Mouse (Mus musculus): ENCODE data around the gene Ltbp4. TPM values are rescaled to one million over a fixed set of nuclear protein-coding genes. Genes with fewer than 3 reads are reported as not detected.

The Ltbp4 gene
- total RNA-seq, 1 experiment from 2014 or later, result 62.9 TPM

- no peak for DNase-seq
Observed at GRCm38 (mm10) chr7:27257852-27258204, 79.7 kb downstream of the Ltbp4 start.

DNA sequence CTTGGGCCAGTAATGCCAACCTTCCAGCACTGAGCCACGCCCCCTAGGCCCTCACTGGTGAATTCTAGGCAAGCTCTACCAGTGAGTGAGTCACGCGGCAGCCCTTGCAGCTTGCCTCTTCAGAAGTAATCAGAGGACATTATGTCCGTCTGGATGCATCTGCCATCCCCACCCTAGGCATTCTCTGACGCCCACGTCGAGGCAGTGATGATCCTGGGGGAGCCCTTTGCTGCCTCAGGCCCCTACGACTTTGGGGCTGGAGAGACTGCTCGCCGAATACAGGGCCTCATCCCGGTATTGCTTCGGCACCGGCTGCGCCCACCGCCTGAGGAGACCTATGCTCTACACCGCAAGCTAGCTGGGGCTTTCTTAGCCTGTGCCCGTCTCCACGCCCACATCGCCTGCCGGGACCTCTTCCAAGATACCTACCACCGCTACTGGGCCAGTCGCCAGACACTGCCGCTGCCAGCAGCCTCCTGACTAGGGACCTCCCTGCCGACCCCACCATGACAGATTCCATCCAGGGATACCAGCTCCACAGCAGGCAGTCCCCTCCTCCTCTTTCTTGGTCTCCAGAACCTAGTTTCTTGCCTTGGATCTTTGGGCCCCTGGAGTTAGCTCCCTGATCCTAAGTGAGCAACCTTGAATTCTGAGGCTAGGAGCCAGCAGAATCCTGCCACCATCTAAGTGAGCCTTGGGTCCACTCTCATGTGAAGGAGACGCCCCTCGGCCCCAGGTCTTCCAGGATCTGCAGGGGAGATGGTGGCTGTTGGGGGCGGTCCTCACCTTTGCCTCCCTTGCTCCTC, 80.2 kb downstream of the Ltbp4 start:
- peak; percentile 73 for DNase-seq

GRCm38 (mm10) chr7:27255721-27256120, 81.8 kb downstream of the Ltbp4 start:
- DNase-seq, result no peak

Other genes with a start within 250 kb of the Ltbp4 start
- 1,420 and 1,521 TPM in 2 replicates for gene Cyp2f2, start 217.8 kb downstream of the Ltbp4 start, total RNA-seq (2021)
- gene Cyp2t4, start 184.0 kb downstream of the Ltbp4 start, total RNA-seq (2021), result not detected in 2 replicates
- 108 and 120 TPM in 2 replicates for gene Egln2, start 170.9 kb downstream of the Ltbp4 start, total RNA-seq (2021)
- 65.7 and 78.2 TPM in 2 replicates for gene Rab4b, start 158.8 kb downstream of the Ltbp4 start, total RNA-seq (2021)
- 0.62 TPM in 1 of 2 replicates, not detected in the other for gene Gm21983, start 156.6 kb downstream of the Ltbp4 start, total RNA-seq (2021)
- not detected in 2 replicates for gene Mia, start 156.5 kb downstream of the Ltbp4 start, total RNA-seq (2021)
- 23.6 and 28.0 TPM in 2 replicates for gene BC024978, start 141.9 kb downstream of the Ltbp4 start, total RNA-seq (2021)
- 108 and 114 TPM in 2 replicates for gene Snrpa, start 141.4 kb downstream of the Ltbp4 start, total RNA-seq (2021)
- gene Itpkc, start 109.0 kb downstream of the Ltbp4 start, total RNA-seq (2021), result 15.9 and 18.3 TPM in 2 replicates
- 74.4 and 90.3 TPM in 2 replicates for gene Coq8b, start 104.7 kb downstream of the Ltbp4 start, total RNA-seq (2021)
- 8.4 and 12.6 TPM in 2 replicates for gene Numbl, start 79.3 kb downstream of the Ltbp4 start, total RNA-seq (2021)
- 23.3 and 28.6 TPM in 2 replicates for gene Shkbp1, start 18.3 kb upstream of the Ltbp4 start, total RNA-seq (2021)
- 0.91 TPM in 1 of 2 replicates, not detected in the other for gene Gm20479, start 19.7 kb upstream of the Ltbp4 start, total RNA-seq (2021)
- 0.62 and 2.1 TPM in 2 replicates for gene Sptbn4, start 110.0 kb upstream of the Ltbp4 start, total RNA-seq (2021)
- 51.7 and 52.7 TPM in 2 replicates for gene Blvrb, start 110.3 kb upstream of the Ltbp4 start, total RNA-seq (2021)
- gene Sertad3, start 136.1 kb upstream of the Ltbp4 start, total RNA-seq (2021), result 18.5 and 19.6 TPM in 2 replicates
- 24.1 and 26.7 TPM in 2 replicates for gene Sertad1, start 149.2 kb upstream of the Ltbp4 start, total RNA-seq (2021)
- 2.6 and 2.7 TPM in 2 replicates for gene Prx, start 161.6 kb upstream of the Ltbp4 start, total RNA-seq (2021)
- 0.88 TPM in 1 of 2 replicates, not detected in the other for gene Hipk4, start 185.6 kb upstream of the Ltbp4 start, total RNA-seq (2021)
- 108 and 114 TPM in 2 replicates for gene Pld3, start 215.5 kb upstream of the Ltbp4 start, total RNA-seq (2021)
- gene 2310022A10Rik, start 215.5 kb upstream of the Ltbp4 start, total RNA-seq (2021), result 16.9 and 18.0 TPM in 2 replicates